Mouse (Mus musculus): ENCODE measurements around the gene Pde4b. TPM values are rescaled to one million over a fixed set of nuclear protein-coding genes. Genes with fewer than 3 reads are reported as not detected.
A peak's percentile ranks its signal among the peaks of the same experiment; 100 is the strongest.

The Pde4b gene
- polyA plus RNA-seq, 1 experiment from 2014 or later, result 44.6 TPM

GRCm38 (mm10) chr4:102510939-102511391, 423.6 kb downstream of the Pde4b start:
- 29% methylated on average over 8 of the region's 8 CpGs for WGBS
- DNase-seq (ENCODE audit: low spot score) (peak; percentile 72), ATAC-seq (ENCODE audit: low FRiP score) (peak; percentile 43; the same call in 1 of the 2 replicates)
- Histone ChIP-seq H3K36me3 (replicated peaks; ENCODE audit: control insufficient read depth, insufficient read depth) (no peaks in the 10 kb centered on the region), H3K4me1 (replicated peaks; ENCODE audit: control insufficient read depth, insufficient read depth, low read length) (peaks cover 15% of the 10 kb centered on the region), H3K27ac (peak overlapping the region; percentile 72), H3K9me3 (ENCODE audit: control insufficient read depth, low read length) (no peaks in the 10 kb centered on the region), H3K27me3 (ENCODE audit: control insufficient read depth, insufficient read depth, low read length) (no peaks in the 10 kb centered on the region), H3K4me2 (replicated peaks) (peak overlapping the region; percentile 47), H3K4me3 (replicated peaks; ENCODE audit: low read length) (0 out of 2 replicates have a peak overlapping the region, but pooled peaks have one; percentile 2), H3K9ac (0 out of 2 replicates have a peak overlapping the region, but pooled peaks have one; percentile 49)

GRCm38 (mm10) chr4:102511511-102511910, 424.2 kb downstream of the Pde4b start:
- DNase-seq (ENCODE audit: low spot score) (no peak), ATAC-seq (ENCODE audit: low FRiP score) (peak; percentile 53; the same call in 1 of the 2 replicates)
- H3K27me3 ChIP-seq (ENCODE audit: control insufficient read depth, insufficient read depth, low read length), result no peaks in the 10 kb centered on the region
- H3K4me1 ChIP-seq (replicated peaks; ENCODE audit: control insufficient read depth, insufficient read depth, low read length), result peaks cover 15% of the 10 kb centered on the region
- peak overlapping the region; percentile 47 for H3K4me2 ChIP-seq (replicated peaks)
- WGBS, result 11% methylated on average over 11 of the region's 11 CpGs
- H3K9me3 ChIP-seq (ENCODE audit: control insufficient read depth, low read length), result no peaks in the 10 kb centered on the region
- H3K27ac ChIP-seq, result peak overlapping the region; percentile 72
- H3K36me3 ChIP-seq (replicated peaks; ENCODE audit: control insufficient read depth, insufficient read depth), result no peaks in the 10 kb centered on the region
- no peak overlapping the region for H3K4me3 ChIP-seq (replicated peaks; ENCODE audit: low read length)
- peak overlapping the region; percentile 49 for H3K9ac ChIP-seq

GRCm38 (mm10) chr4:102512940-102513339, 425.6 kb downstream of the Pde4b start:
- H3K36me3 ChIP-seq (replicated peaks; ENCODE audit: control insufficient read depth, insufficient read depth), result no peaks in the 10 kb centered on the region
- no peak overlapping the region for H3K27ac ChIP-seq
- DNase-seq (ENCODE audit: low spot score) (no peak), ATAC-seq (ENCODE audit: low FRiP score) (no peak)
- no peaks in the 10 kb centered on the region for H3K9me3 ChIP-seq (ENCODE audit: control insufficient read depth, low read length)
- 85% methylated on average over 7 of the region's 7 CpGs for WGBS
- H3K4me3 ChIP-seq (replicated peaks; ENCODE audit: low read length), result no peak overlapping the region
- H3K4me2 ChIP-seq (replicated peaks), result no peak overlapping the region
- H3K4me1 ChIP-seq (replicated peaks; ENCODE audit: control insufficient read depth, insufficient read depth, low read length), result peaks cover 15% of the 10 kb centered on the region
- H3K9ac ChIP-seq, result no peak overlapping the region
- H3K27me3 ChIP-seq (ENCODE audit: control insufficient read depth, insufficient read depth, low read length), result no peaks in the 10 kb centered on the region

- H3K27ac ChIP-seq, result no peak overlapping the region
- DNase-seq (ENCODE audit: low spot score), result no peak
- WGBS, result 64% methylated on average over 5 of the region's 5 CpGs
- H3K4me2 ChIP-seq (replicated peaks), result no peak overlapping the region
- no peaks in the 10 kb centered on the region for H3K36me3 ChIP-seq (replicated peaks; ENCODE audit: control insufficient read depth, insufficient read depth)
- H3K27me3 ChIP-seq (ENCODE audit: control insufficient read depth, insufficient read depth, low read length), result no peaks in the 10 kb centered on the region
- no peak for ATAC-seq (ENCODE audit: low FRiP score)
- H3K9ac ChIP-seq, result no peak overlapping the region
- H3K9me3 ChIP-seq (ENCODE audit: control insufficient read depth, low read length), result no peaks in the 10 kb centered on the region
- H3K4me3 ChIP-seq (replicated peaks; ENCODE audit: low read length), result no peak overlapping the region
- H3K4me1 ChIP-seq (replicated peaks; ENCODE audit: control insufficient read depth, insufficient read depth, low read length), result peaks cover 15% of the 10 kb centered on the region
Measured at GRCm38 (mm10) chr4:102513514-102513913, 426.2 kb downstream of the Pde4b start.

- Histone ChIP-seq H3K36me3 (replicated peaks; ENCODE audit: control insufficient read depth, insufficient read depth) (no peaks in the 10 kb centered on the region), H3K4me2 (replicated peaks) (no peak overlapping the region), H3K9ac (no peak overlapping the region), H3K4me1 (replicated peaks; ENCODE audit: control insufficient read depth, insufficient read depth, low read length) (peaks cover 15% of the 10 kb centered on the region), H3K4me3 (replicated peaks; ENCODE audit: low read length) (no peak overlapping the region), H3K27ac (no peak overlapping the region), H3K9me3 (ENCODE audit: control insufficient read depth, low read length) (no peaks in the 10 kb centered on the region), H3K27me3 (ENCODE audit: control insufficient read depth, insufficient read depth, low read length) (no peaks in the 10 kb centered on the region)
- DNase-seq (ENCODE audit: low spot score), result no peak
- WGBS, result 72% methylated on average over 3 of the region's 3 CpGs
- ATAC-seq (ENCODE audit: low FRiP score), result no peak
Measured at GRCm38 (mm10) chr4:102514972-102515835, 427.9 kb downstream of the Pde4b start.

GRCm38 (mm10) chr4:102516395-102516794, 429.1 kb downstream of the Pde4b start:
- no peak for DNase-seq (ENCODE audit: low spot score)
- ATAC-seq (ENCODE audit: low FRiP score), result no peak
- H3K4me1 ChIP-seq (replicated peaks; ENCODE audit: control insufficient read depth, insufficient read depth, low read length), result peaks cover 8% of the 10 kb centered on the region
- H3K27ac ChIP-seq, result no peak overlapping the region
- 77% methylated on average over 4 of the region's 4 CpGs for WGBS
- H3K27me3 ChIP-seq (ENCODE audit: control insufficient read depth, insufficient read depth, low read length), result no peaks in the 10 kb centered on the region
- no peak overlapping the region for H3K4me3 ChIP-seq (replicated peaks; ENCODE audit: low read length)
- no peaks in the 10 kb centered on the region for H3K36me3 ChIP-seq (replicated peaks; ENCODE audit: control insufficient read depth, insufficient read depth)
- H3K4me2 ChIP-seq (replicated peaks), result no peak overlapping the region
- H3K9ac ChIP-seq, result no peak overlapping the region
- no peaks in the 10 kb centered on the region for H3K9me3 ChIP-seq (ENCODE audit: control insufficient read depth, low read length)

- 70% methylated on average over 7 of the region's 7 CpGs for WGBS
- Histone ChIP-seq H3K27ac (peak overlapping the region; percentile 26; the same call in 1 of the 2 replicates), H3K4me3 (replicated peaks; ENCODE audit: low read length) (no peak overlapping the region)
Measured at GRCm38 (mm10) chr4:102516982-102517630, 429.8 kb downstream of the Pde4b start.

GRCm38 (mm10) chr4:102517653-102518052, 430.3 kb downstream of the Pde4b start:
- no peaks in the 10 kb centered on the region for H3K27me3 ChIP-seq (ENCODE audit: control insufficient read depth, insufficient read depth, low read length)
- peak overlapping the region; percentile 26; the same call in 1 of the 2 replicates for H3K27ac ChIP-seq
- H3K4me1 ChIP-seq (replicated peaks; ENCODE audit: control insufficient read depth, insufficient read depth, low read length), result no peaks in the 10 kb centered on the region
- H3K4me2 ChIP-seq (replicated peaks), result no peak overlapping the region
- no peaks in the 10 kb centered on the region for H3K36me3 ChIP-seq (replicated peaks; ENCODE audit: control insufficient read depth, insufficient read depth)
- WGBS, result 83% methylated on average over 2 of the region's 2 CpGs
- no peaks in the 10 kb centered on the region for H3K9me3 ChIP-seq (ENCODE audit: control insufficient read depth, low read length)
- H3K9ac ChIP-seq, result no peak overlapping the region
- ATAC-seq (ENCODE audit: low FRiP score) (no peak), DNase-seq (ENCODE audit: low spot score) (no peak)
- no peak overlapping the region for H3K4me3 ChIP-seq (replicated peaks; ENCODE audit: low read length)

More at GRCm38 (mm10) chr4:102516982-102517630, 429.8 kb downstream of the Pde4b start:
- ATAC-seq (ENCODE audit: low FRiP score) (no peak), DNase-seq (ENCODE audit: low spot score) (no peak)
- Histone ChIP-seq H3K4me1 (replicated peaks; ENCODE audit: control insufficient read depth, insufficient read depth, low read length) (peaks cover 1% of the 10 kb centered on the region; the same call in 1 of the 2 replicates), H3K9me3 (ENCODE audit: control insufficient read depth, low read length) (no peaks in the 10 kb centered on the region), H3K4me2 (replicated peaks) (no peak overlapping the region), H3K27me3 (ENCODE audit: control insufficient read depth, insufficient read depth, low read length) (no peaks in the 10 kb centered on the region), H3K9ac (no peak overlapping the region), H3K36me3 (replicated peaks; ENCODE audit: control insufficient read depth, insufficient read depth) (no peaks in the 10 kb centered on the region)

- H3K27ac ChIP-seq, result no peak overlapping the region
- H3K4me2 ChIP-seq (replicated peaks), result no peak overlapping the region
- no peak overlapping the region for H3K4me3 ChIP-seq (replicated peaks; ENCODE audit: low read length)
- H3K9ac ChIP-seq, result no peak overlapping the region
- H3K36me3 ChIP-seq (replicated peaks; ENCODE audit: control insufficient read depth, insufficient read depth), result no peaks in the 10 kb centered on the region
- no peaks in the 10 kb centered on the region for H3K9me3 ChIP-seq (ENCODE audit: control insufficient read depth, low read length)
- no peak for DNase-seq (ENCODE audit: low spot score)
- no peaks in the 10 kb centered on the region for H3K27me3 ChIP-seq (ENCODE audit: control insufficient read depth, insufficient read depth, low read length)
- WGBS, result 95% methylated on average over 2 of the region's 2 CpGs
- ATAC-seq (ENCODE audit: low FRiP score), result no peak
- no peaks in the 10 kb centered on the region for H3K4me1 ChIP-seq (replicated peaks; ENCODE audit: control insufficient read depth, insufficient read depth, low read length)
Measured at GRCm38 (mm10) chr4:102518341-102518740, 431.0 kb downstream of the Pde4b start.
